Mouse (Mus musculus) forebrain, embryonic 14.5 days (tissue): ENCODE results near the gene Rbms3. TPM values are rescaled to one million over a fixed set of nuclear protein-coding genes. Genes with fewer than 3 reads are reported as not detected.

Experiments
- ATAC-seq: fragments of 200-750 bp; cut with Nextera tagmentation; 2 replicates; pipeline ENCODE4 v1.8.0; 2017; ENCODE audit warnings: mild to moderate bottlenecking, moderate library complexity
- DNase-seq: peaks from one replicate; pipeline ENCODE4 v3.0.0-alpha.2; 2015; ENCODE audit warnings: low spot score
- H3K27ac ChIP-seq: fragments of 300-500 bp; sonication (generic); 2 replicates; pipeline ENCODE4 v1.5.1; 2014; ENCODE audit warnings: low read depth, mild to moderate bottlenecking, control low read depth, low read length, moderate library complexity
- H3K27me3 ChIP-seq: fragments of 300-500 bp; sonication (generic); replicated peaks from 2 replicates; pipeline ENCODE4 v1.6.1; 2014; ENCODE audit warnings: low read length, control low read depth, mixed read lengths; ENCODE audit not compliant: control insufficient read depth, insufficient read depth
- H3K36me3 ChIP-seq: fragments of 300-500 bp; sonication (generic); 2 replicates; pipeline ENCODE4 v1.6.1; 2014; ENCODE audit warnings: low read length, control low read depth; ENCODE audit not compliant: control insufficient read depth, insufficient read depth
- H3K4me1 ChIP-seq: fragments of 300-500 bp; sonication (generic); 2 replicates; pipeline ENCODE4 v1.6.1; 2014; ENCODE audit warnings: antibody characterized with exemption, low read length, control low read depth; ENCODE audit not compliant: control insufficient read depth, insufficient read depth
- H3K4me2 ChIP-seq: fragments of 300-500 bp; sonication (generic); 2 replicates; pipeline ENCODE4 v1.6.1; 2014; ENCODE audit warnings: mild to moderate bottlenecking, control low read depth, low read length
- H3K4me3 ChIP-seq: fragments of 300-500 bp; sonication (generic); 2 replicates; pipeline ENCODE4 v1.5.1; 2014; ENCODE audit warnings: low read depth, low read length, control low read depth
- H3K9ac ChIP-seq: fragments of 300-500 bp; sonication (generic); 2 replicates; pipeline ENCODE4 v1.6.1; 2014; ENCODE audit warnings: mild to moderate bottlenecking, low read length, control low read depth, moderate library complexity
- H3K9me3 ChIP-seq: fragments of 300-500 bp; sonication (generic); replicated peaks from 2 replicates; pipeline ENCODE4 v1.6.1; 2016; ENCODE audit warnings: low read length, control low read depth, mixed read lengths; ENCODE audit not compliant: control insufficient read depth
- WGBS: fragments of 180-500 bp; shearing (Covaris S2); extraction: QIAGEN DNeasy Blood & Tissue Kit; methylation state at CpG from one replicate; pipeline ENCODE4 v1.1.7; 2014; 5-methylcytosine and 5-hydroxymethylcytosine counted together
- polyA plus RNA-seq: library from polyadenylated mRNA; unstranded; fragments of >200 nt; fragmentation: Nextera tagmentation; extraction: Ambion mirVana; gene quantifications from 2 replicates; pipeline ENCODE4 v1.2.1, GENCODE M21; 2014

The Rbms3 gene
- polyA plus RNA-seq, 1 experiment from 2014 or later: 13.8 TPM

DNA sequence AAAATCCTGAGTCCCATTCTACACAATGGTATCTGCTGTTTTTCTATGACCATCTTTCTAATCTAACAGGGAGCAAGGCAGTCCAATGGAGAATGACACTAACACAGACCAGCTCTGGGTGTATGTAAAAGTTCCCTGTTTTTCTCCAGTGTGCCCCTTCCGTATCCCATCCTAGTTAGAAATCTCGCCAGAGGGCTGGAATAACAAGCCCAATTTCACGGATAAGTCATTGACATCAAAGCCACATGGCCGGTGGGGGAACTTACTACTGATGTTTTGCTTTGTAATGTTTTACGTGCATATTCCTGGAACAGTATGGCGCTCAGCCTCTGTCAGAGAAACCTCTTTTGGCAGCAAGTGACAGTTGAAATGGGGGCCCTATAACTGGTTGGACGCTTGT is 449.1 kb downstream of the Rbms3 start:
- WGBS: 90% methylated on average over 7 of the region's 7 CpGs
- H3K27me3 ChIP-seq: no peaks in the 10 kb centered on the region
- no peak overlapping the region for H3K4me2 ChIP-seq
- no peak overlapping the region for H3K4me3 ChIP-seq
- no peaks in the 10 kb centered on the region for H3K4me1 ChIP-seq
- ATAC-seq (no peak), DNase-seq (no peak)
- no peak overlapping the region for H3K27ac ChIP-seq
- H3K9me3 ChIP-seq: no peaks in the 10 kb centered on the region
- no peak overlapping the region for H3K9ac ChIP-seq
- H3K36me3 ChIP-seq: no peaks in the 10 kb centered on the region

DNA sequence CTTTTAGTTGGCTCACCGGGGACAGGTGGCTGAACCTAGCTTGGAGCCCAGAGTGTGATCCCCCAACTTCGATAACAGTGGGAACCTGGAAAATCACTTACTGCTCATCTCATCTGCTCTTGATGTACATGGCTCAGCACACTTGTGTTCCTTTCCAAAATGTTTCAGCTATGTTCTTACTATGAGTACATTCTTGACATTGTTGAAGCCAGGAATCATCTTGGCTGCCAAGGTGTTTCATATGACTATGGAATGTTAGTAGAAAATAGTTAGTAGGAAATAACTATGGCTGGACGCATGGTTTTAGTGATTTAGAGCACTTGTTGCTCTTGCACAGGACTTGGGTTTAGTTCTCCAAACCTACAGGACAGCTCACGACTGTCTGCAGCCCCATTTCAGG is 451.3 kb downstream of the Rbms3 start:
- ATAC-seq: no peak
- Histone ChIP-seq H3K27ac (no peak overlapping the region), H3K4me2 (no peak overlapping the region), H3K4me1 (no peaks in the 10 kb centered on the region), H3K36me3 (no peaks in the 10 kb centered on the region), H3K9me3 (no peaks in the 10 kb centered on the region), H3K9ac (no peak overlapping the region), H3K4me3 (no peak overlapping the region), H3K27me3 (no peaks in the 10 kb centered on the region)
- WGBS: 93% methylated on average over 4 of the region's 4 CpGs
- DNase-seq: no peak

GRCm38 (mm10) chr9:117172526-117172925 is 457.2 kb downstream of the Rbms3 start:
- H3K9ac ChIP-seq: no peak overlapping the region

DNA sequence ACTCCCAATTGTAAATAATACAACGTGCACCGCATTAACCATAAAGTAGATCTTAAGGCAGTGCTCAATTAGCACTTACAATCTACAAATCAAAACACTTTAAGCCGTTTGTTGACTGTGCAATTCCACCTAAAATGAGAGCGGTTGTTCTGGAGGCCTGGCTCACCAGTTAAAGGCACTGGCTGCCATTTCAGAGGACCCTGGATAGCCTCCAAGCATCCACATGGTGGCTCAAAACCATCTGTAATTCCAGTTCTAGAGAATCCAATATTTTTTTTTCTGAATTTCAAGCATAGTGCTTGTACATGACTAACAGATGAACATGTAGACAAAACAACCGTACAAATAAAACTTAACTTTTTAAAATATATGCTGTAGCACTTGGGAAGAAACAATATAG is 460.5 kb downstream of the Rbms3 start:
- no peaks in the 10 kb centered on the region for H3K36me3 ChIP-seq
- no peak overlapping the region for H3K4me2 ChIP-seq
- no peak for DNase-seq
- H3K9me3 ChIP-seq: no peaks in the 10 kb centered on the region
- no peaks in the 10 kb centered on the region for H3K27me3 ChIP-seq
- no peak overlapping the region for H3K9ac ChIP-seq
- WGBS: 91% methylated on average over 5 of the region's 5 CpGs
- no peaks in the 10 kb centered on the region for H3K4me1 ChIP-seq
- H3K27ac ChIP-seq: no peak overlapping the region
- no peak for ATAC-seq
- no peak overlapping the region for H3K4me3 ChIP-seq

More at GRCm38 (mm10) chr9:117172526-117172925, 457.2 kb downstream of the Rbms3 start:
- no peaks in the 10 kb centered on the region for H3K4me1 ChIP-seq
- WGBS: 94% methylated on average over 7 of the region's 7 CpGs
- no peaks in the 10 kb centered on the region for H3K9me3 ChIP-seq
- H3K4me3 ChIP-seq: no peak overlapping the region
- no peak for DNase-seq
- no peaks in the 10 kb centered on the region for H3K36me3 ChIP-seq
- ATAC-seq: no peak
- no peak overlapping the region for H3K4me2 ChIP-seq
- H3K27ac ChIP-seq: no peak overlapping the region
- no peaks in the 10 kb centered on the region for H3K27me3 ChIP-seq

- Histone ChIP-seq H3K4me1 (peaks cover 5% of the 10 kb centered on the region; the same call in 1 of the 2 replicates), H3K9ac (no peak overlapping the region), H3K27me3 (no peaks in the 10 kb centered on the region), H3K36me3 (no peaks in the 10 kb centered on the region), H3K4me2 (0 out of 2 replicates have a peak overlapping the region, but pooled peaks have one; percentile 8), H3K27ac (no peak overlapping the region), H3K9me3 (no peaks in the 10 kb centered on the region), H3K4me3 (no peak overlapping the region)
- DNase-seq (peak; percentile 58), ATAC-seq (peak; percentile 48; the same call in 1 of the 2 replicates)
- WGBS: 5% methylated on average over 6 of the region's 6 CpGs
These were observed 466.6 kb downstream of the Rbms3 start for GRCm38 (mm10) chr9:117163143-117163542.

GRCm38 (mm10) chr9:117161150-117161549 is 468.6 kb downstream of the Rbms3 start:
- Histone ChIP-seq H3K9ac (no peak overlapping the region), H3K36me3 (no peaks in the 10 kb centered on the region), H3K4me3 (no peak overlapping the region), H3K27ac (no peak overlapping the region), H3K9me3 (no peaks in the 10 kb centered on the region), H3K27me3 (no peaks in the 10 kb centered on the region), H3K4me1 (peaks cover 5% of the 10 kb centered on the region; the same call in 1 of the 2 replicates), H3K4me2 (no peak overlapping the region)
- DNase-seq (no peak), ATAC-seq (no peak)
- WGBS: 82% methylated on average over 6 of the region's 6 CpGs

- no peak overlapping the region for H3K4me3 ChIP-seq
- H3K27me3 ChIP-seq: no peaks in the 10 kb centered on the region
- H3K9me3 ChIP-seq: no peaks in the 10 kb centered on the region
- no peak overlapping the region for H3K9ac ChIP-seq
- WGBS: 89% methylated on average over 9 of the region's 9 CpGs
- no peaks in the 10 kb centered on the region for H3K4me1 ChIP-seq
- no peak overlapping the region for H3K27ac ChIP-seq
- DNase-seq (no peak), ATAC-seq (no peak)
- no peaks in the 10 kb centered on the region for H3K36me3 ChIP-seq
- H3K4me2 ChIP-seq: no peak overlapping the region
These were observed 473.3 kb downstream of the Rbms3 start for GRCm38 (mm10) chr9:117156330-117156905.

DNA sequence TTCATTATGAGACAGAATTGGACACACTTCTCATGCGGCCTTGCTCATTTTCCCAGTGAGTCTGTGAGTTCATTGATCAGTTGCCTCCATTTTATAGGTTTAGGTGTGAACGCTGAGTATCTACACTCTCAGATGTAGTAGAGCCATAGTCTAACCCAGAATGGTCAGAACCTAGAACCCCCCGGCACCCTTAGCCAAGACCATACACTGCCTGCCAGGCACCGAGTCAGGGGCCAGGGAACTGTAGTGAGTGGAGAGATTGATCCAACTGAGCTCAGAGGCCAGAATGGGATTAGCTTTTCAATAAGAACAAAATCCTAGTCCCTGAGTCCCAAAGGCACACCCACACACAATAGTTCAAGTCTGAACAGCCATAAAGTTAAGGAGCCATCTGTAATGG is 475.1 kb downstream of the Rbms3 start:
- no peaks in the 10 kb centered on the region for H3K4me1 ChIP-seq
- H3K4me3 ChIP-seq: no peak overlapping the region
- no peak for ATAC-seq
- no peaks in the 10 kb centered on the region for H3K36me3 ChIP-seq
- no peak overlapping the region for H3K9ac ChIP-seq
- DNase-seq: no peak
- H3K9me3 ChIP-seq: no peaks in the 10 kb centered on the region
- H3K27me3 ChIP-seq: no peaks in the 10 kb centered on the region
- H3K27ac ChIP-seq: no peak overlapping the region
- WGBS: 92% methylated on average over 4 of the region's 4 CpGs
- H3K4me2 ChIP-seq: no peak overlapping the region

DNA sequence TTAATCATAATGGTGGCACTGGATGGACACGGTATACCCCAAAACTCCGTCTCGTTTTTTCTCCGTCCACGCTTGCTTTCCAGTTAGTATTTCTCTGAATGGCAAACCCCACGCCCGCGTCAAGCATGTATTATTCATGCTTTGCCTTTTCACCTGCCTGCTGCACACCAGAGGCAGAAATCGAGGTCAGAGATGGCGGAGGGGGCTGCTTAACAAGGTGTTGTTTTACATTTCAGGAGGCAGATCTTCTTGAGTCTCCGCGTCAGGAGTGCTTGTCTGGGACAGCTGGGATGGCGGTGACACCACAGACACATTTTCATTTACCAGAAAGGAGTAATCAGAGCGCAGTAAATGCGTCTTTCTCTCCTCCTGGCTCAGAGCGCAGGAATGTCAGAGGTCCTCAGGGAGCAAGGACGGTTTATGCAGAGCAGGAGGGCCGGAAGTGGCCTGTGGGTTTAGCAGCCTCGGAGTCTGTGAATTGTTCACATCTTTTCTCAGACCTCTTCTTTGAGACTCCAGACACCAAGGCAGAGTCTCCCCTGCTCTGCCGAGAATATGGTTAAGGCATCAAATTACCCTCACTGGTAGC is 475.9 kb downstream of the Rbms3 start:
- Histone ChIP-seq H3K27me3 (no peaks in the 10 kb centered on the region), H3K36me3 (no peaks in the 10 kb centered on the region), H3K9me3 (no peaks in the 10 kb centered on the region), H3K4me1 (no peaks in the 10 kb centered on the region), H3K4me2 (no peak overlapping the region), H3K9ac (no peak overlapping the region), H3K4me3 (no peak overlapping the region), H3K27ac (no peak overlapping the region)
- ATAC-seq (no peak), DNase-seq (no peak)
- 78% methylated on average over 20 of the region's 20 CpGs for WGBS
